Mouse (Mus musculus) adrenal gland, adult (tissue): ENCODE measurements around the gene Ankrd53.

ENCODE experiments used
- DNase-seq, 2 experiments: peaks; one replicate each; pipeline ENCODE4 v3.0.0; 2022 to 2023; ENCODE audit warnings: low spot score in 1 of 2; ENCODE audit not compliant: inconsistent age in 2 of 2

Gene Ankrd53

GRCm38 (mm10) chr6:83762344-83762743 is at the start of gene Ankrd53:
TSS of gene Ankrd53 (plus strand) at chr6:83762644.
- DNase-seq, result no peak

- DNase-seq, result no peak
These were observed 48.9 kb upstream of the Ankrd53 start for GRCm38 (mm10) chr6:83713271-83714136.

GRCm38 (mm10) chr6:83714221-83715123 is 48.0 kb upstream of the Ankrd53 start:
- DNase-seq, result no peak

GRCm38 (mm10) chr6:83715461-83716196 is 46.8 kb upstream of the Ankrd53 start:
- no peak for DNase-seq

DNA sequence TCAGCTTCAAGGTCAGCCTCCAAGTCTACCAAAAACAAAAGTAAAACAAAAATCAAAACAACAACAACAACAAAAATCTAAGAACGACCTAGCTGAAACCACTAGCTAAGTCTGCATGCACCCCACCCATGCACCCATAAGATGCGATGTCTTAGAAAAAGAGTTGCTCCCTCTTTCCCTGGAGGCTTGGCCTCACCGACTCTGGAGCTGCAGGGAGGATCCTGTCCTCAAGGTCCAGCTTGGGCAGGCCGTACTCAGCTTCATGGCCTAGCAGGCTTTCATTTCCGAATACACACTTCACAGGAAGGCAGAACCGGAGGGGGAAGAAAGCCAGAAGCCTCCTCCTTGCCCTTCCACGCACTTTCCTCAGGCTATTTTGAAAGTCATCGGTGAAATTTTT is 45.4 kb upstream of the Ankrd53 start:
- peak in 1 of 2 experiments; percentile 33 for DNase-seq

DNA sequence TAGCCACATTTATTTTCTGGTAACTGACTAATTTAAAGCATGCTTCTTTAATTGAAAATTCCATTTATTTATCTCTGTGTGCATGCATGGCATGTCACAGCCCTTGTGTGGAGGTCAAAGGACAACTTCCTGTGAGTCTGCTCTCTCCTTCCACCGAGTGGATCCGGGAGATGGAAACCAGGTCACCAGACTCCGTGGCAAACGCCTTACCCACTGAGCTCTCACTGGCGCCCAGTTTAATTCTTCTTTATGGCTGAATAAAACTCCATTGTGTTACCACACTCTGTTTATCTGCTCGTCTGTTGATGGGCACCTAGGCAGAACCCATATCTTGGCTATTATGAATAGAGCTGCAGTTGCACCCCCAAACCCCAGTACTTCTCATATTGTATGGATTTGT is 39.9 kb upstream of the Ankrd53 start:
- DNase-seq, result no peak

DNA sequence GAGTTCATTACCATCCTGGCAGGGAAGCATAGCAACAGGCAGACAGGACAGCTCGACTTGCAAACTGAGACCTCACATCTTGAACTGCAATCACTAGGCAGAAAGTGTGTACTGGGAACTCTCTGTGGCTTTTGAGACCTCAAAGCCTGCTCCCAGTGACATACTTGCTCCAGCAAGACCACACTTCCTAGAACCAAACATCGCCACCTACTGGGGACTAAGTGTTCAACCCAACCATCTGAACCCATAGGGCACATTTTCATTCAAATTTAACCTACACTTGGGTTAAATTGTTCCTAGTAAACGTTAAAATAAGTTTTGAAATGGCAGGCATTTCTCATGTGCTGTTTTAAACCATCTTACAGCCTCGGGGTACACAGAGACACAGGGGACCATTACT is 35.3 kb upstream of the Ankrd53 start:
- DNase-seq, result no peak

DNA sequence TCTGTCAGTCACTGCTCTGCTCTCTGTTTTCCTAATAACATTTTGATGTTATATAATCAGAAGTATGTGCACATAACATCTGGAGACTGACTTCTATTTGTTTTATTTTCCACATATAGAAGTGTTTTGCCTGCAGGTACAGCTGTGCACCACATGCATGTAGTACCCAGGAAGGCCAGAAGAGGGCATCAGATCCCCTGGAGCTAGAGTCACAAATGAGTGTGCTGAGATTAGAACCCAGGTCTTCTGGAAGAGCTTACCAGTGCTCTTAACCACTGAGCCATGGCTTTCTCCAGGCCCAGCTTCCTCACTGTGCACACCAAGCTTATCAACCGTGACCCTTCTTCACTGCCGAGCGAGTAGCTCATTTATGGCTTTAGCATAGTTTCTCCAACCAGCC is 34.0 kb upstream of the Ankrd53 start:
- peak in 1 of 2 experiments; percentile 56 for DNase-seq

GRCm38 (mm10) chr6:83729350-83729970 is 33.0 kb upstream of the Ankrd53 start:
- no peak for DNase-seq

DNA sequence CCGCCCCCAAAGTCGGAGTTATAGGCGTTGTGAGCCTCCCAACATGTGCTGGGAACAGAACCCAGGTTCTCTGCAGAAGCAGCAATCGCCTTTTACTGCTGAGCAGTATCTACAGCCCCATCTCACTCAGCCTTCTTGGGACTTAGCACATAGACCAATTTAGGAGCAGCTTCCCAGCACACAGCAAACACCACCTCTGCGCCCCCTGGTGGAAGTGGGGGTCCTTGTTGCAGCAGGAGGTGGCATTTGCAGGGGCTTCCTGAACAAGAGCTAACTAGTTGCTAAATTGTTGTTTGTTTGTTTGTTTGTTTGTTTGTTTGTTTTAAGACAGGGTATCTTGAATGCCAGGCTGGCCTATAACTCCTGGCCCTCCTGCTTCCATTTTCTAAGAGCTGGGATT is 31.3 kb upstream of the Ankrd53 start:
- peak; percentile 69 to 87 for DNase-seq

DNA sequence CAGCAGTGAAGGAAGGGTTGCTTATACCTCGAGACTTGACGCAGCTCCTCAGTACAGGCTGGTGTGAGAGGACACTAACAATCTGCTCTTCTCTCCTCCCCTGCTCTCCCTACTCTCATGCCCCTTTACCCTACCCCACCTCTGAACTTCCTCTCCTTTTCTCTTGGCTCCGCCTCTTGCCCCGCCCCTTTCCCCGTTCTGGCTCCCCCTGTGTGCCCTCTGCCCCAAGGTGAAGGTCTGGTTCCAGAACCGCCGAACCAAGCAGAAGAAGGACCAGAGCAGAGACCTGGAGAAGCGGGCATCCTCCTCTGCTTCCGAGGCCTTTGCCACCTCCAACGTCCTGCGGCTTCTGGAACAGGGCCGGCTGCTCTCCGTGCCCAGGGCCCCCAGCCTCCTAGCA is 25.1 kb upstream of the Ankrd53 start:
- no peak for DNase-seq

- DNase-seq, result no peak
These were observed 23.8 kb upstream of the Ankrd53 start for GRCm38 (mm10) chr6:83738596-83738995.

DNA sequence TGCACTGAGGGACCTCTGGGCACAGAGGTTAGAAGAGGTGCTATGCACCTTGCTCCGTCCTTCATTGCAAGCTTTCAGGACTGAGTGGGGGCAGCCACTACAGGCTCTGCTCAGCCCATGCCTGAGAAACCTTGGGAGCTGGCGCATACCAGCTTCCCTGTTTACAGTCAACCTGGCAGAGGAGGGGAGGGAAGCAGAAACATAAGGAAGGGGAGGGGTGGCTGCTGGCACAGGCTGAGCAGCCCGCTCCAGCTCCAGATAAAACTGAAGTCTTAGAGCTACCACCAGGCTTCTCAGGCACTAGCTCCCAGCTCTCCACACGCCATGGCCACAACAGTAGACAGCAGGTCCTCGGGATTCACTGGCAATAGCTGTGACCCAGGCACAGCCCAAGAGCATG is 19.7 kb upstream of the Ankrd53 start, which contains the start of gene Atp6v1b1:
Gene Atp6v1b1, plus strand, starts transcription at position 230 of the 400 bp plus-strand sequence.
- no peak for DNase-seq

DNA sequence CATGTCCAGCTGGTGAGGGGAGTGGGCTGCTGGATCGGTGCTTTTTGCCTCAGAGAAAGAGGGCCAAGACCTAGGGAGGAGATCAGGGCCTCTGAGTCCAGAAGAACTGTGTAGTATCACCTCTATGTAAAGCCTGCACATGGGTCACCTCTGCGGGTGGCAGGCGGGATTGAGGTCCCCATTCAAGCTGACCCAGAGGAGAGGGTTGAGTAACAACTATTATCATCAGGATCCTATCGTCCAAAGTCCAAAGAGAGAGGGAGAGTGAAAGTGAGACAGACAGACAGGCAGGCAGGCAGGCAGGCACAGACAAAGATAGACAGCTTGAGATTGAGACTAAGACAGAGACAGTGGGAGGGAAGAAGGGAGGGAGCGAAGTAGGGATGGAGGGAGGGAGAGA is 19.2 kb upstream of the Ankrd53 start:
- no peak for DNase-seq

GRCm38 (mm10) chr6:83744126-83744525 is 18.3 kb upstream of the Ankrd53 start:
- DNase-seq, result peak in 1 of 2 experiments; percentile 47

- DNase-seq, result no peak
These were observed 17.9 kb upstream of the Ankrd53 start for GRCm38 (mm10) chr6:83744557-83744956.

GRCm38 (mm10) chr6:83745466-83745865 is 17.0 kb upstream of the Ankrd53 start:
- DNase-seq, result no peak

GRCm38 (mm10) chr6:83749286-83749685 is 13.2 kb upstream of the Ankrd53 start:
- DNase-seq, result no peak

DNA sequence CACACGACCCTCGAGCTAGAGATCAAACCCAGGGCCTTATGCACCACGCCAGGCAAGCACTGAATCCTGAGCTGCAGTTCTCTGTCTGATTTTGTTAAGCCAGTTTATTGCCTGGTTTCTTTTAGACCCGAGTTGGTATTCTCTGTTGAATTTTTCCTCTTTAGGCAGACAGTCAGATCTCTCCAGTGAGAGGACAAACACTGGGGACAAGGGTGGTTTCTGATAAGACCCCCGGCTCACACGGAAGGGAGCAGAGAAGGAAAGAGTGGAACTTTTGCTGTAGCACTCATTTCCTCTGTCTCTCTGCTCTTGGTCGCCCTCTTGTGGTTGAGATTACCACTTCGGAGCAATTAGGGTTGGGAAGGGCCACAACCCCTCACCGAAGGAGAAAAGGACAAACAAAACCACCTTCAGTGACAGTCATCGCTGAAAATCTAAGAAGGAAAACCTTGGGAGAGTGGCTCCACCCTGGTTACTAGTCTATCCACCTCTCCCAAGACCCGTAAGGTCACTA is 12.2 kb upstream of the Ankrd53 start:
- peak; percentile 38 to 83 for DNase-seq

DNA sequence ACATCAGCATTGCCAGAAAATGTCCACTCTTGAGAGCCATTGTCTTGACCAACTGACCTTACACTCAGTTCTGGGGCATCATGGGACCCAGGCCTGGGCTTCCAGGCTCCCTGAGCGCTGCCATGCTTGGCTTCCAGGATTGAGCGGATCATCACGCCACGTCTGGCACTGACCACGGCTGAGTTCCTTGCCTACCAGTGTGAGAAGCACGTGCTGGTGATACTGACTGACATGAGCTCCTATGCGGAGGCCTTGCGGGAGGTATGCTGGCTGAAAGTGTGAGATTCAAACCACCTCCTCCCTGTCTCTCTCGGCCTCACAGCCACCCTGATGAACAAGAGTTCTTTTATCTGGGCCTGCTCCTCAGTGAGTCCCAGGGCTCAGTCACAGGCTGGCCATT is 6.4 kb upstream of the Ankrd53 start:
- no peak for DNase-seq
